ENCODE assay signal across 9 mouse cellular contexts in genomic region chr2:61533131-61533530, GRCm38 (mm10). TPM values are rescaled to one million over a fixed set of nuclear protein-coding genes. Genes with fewer than 3 reads are reported as not detected.
A peak's percentile ranks its signal among the peaks of the same experiment; 100 is the strongest.
DNase-seq lines count a peak whose midpoint lies in the region; ATAC-seq lines count a peak whose summit lies in the region.
"Had no signal": no experiment of that assay in that cellular context is flagged by ENCODE, and none has a peak within 500 bp of the region (broad histone marks: within the 10 kb centered on the region; RNA-seq: fewer than 3 reads in every experiment).

No protein-coding gene starts in this region.

- no peaks in the 10 kb centered on the region for H3K36me3 ChIP-seq in forebrain, embryonic 13.5 days (ENCODE audit: poor library complexity, severe bottlenecking)
- H3K36me3 ChIP-seq in forebrain, embryonic 11.5 days (ENCODE audit: control insufficient read depth, insufficient read depth, low read length) = no peaks in the 10 kb centered on the region
- H3K36me3 ChIP-seq: limb, embryonic 12.5 days had no signal

- H3K27ac ChIP-seq in forebrain, embryonic 13.5 days = no peak overlapping the region
- no peak overlapping the region for H3K27ac ChIP-seq in forebrain, embryonic 11.5 days (ENCODE audit: low read depth, low read length)
- H3K27ac ChIP-seq: limb, embryonic 12.5 days had no signal

- 75% methylated on average over 2 of the region's 2 CpGs for WGBS in forebrain, embryonic 13.5 days
- WGBS in forebrain, embryonic 11.5 days = 79% methylated on average over 2 of the region's 2 CpGs

- no peak overlapping the region for H3K9ac ChIP-seq in forebrain, embryonic 13.5 days
- H3K9ac ChIP-seq in forebrain, embryonic 11.5 days (ENCODE audit: low read length) = no peak overlapping the region
- H3K9ac ChIP-seq: limb, embryonic 12.5 days had no signal

- no peaks in the 10 kb centered on the region for H3K4me1 ChIP-seq in forebrain, embryonic 13.5 days
- H3K4me1 ChIP-seq in forebrain, embryonic 11.5 days (replicated peaks; ENCODE audit: control insufficient read depth, insufficient read depth, low read length) = no peaks in the 10 kb centered on the region
- H3K4me1 ChIP-seq: limb, embryonic 12.5 days had no signal

- H3K9me3 ChIP-seq in forebrain, embryonic 13.5 days (replicated peaks) = no peaks in the 10 kb centered on the region
- H3K9me3 ChIP-seq in forebrain, embryonic 11.5 days (ENCODE audit: control insufficient read depth, low read length) = no peaks in the 10 kb centered on the region
- H3K9me3 ChIP-seq: limb, embryonic 12.5 days had no signal

- peak; percentile 77; the same call in 1 of the 2 replicates for ATAC-seq in forebrain, embryonic 13.5 days
- ATAC-seq in forebrain, embryonic 11.5 days (replicated peaks; ENCODE audit: low FRiP score) = no peak

- no peaks in the 10 kb centered on the region for H3K27me3 ChIP-seq in forebrain, embryonic 13.5 days
- no peaks in the 10 kb centered on the region for H3K27me3 ChIP-seq in forebrain, embryonic 11.5 days (ENCODE audit: control insufficient read depth, insufficient read depth, low read length)
- H3K27me3 ChIP-seq: limb, embryonic 12.5 days had no signal

- intact Hi-C loops in left cerebral cortex, postnatal 36 days (cut with DNase I) = no loop called here

- H3K4me2 ChIP-seq in forebrain, embryonic 13.5 days = no peak overlapping the region
- H3K4me2 ChIP-seq in forebrain, embryonic 11.5 days (ENCODE audit: low read depth, low read length, severe bottlenecking) = no peak overlapping the region
- H3K4me2 ChIP-seq: limb, embryonic 12.5 days had no signal

- no peak for DNase-seq in forebrain, embryonic 11.5 days (ENCODE audit: low spot score)
- peak; percentile 32 to 35 for DNase-seq in adrenal gland, adult 18-20 months (ENCODE audit: low spot score in 2 of 2)
- DNase-seq in fibroblast of lung, adult 2 months (ENCODE audit: low read depth) = peak; percentile 97
- DNase-seq in kidney, adult 8-10 months = peak; percentile 3
- DNase-seq in left cerebral cortex, postnatal 36 days (ENCODE audit: low spot score in 2 of 2) = peak; percentile 23 to 31
- peak; percentile 30 for DNase-seq in urinary bladder, postnatal 25 days (ENCODE audit: low spot score)
- DNase-seq in c-Kit-positive CD71-positive TER-119-positive erythroid progenitor cells, embryonic 14.5 days (ENCODE audit: low spot score) = no peak

- no peak overlapping the region for H3K4me3 ChIP-seq in forebrain, embryonic 13.5 days
- H3K4me3 ChIP-seq in forebrain, embryonic 11.5 days (ENCODE audit: low read depth, low read length) = no peak overlapping the region
- H3K4me3 ChIP-seq: limb, embryonic 12.5 days had no signal

RNA-seq across cellular contexts. Expression of gene Tank, which starts 45.3 kb away (rescaled TPM):
- polyA plus RNA-seq in forebrain, embryonic 13.5 days (2015; fragmentation: Nextera tagmentation; extraction: Ambion mirVana) = 27.6 and 31.2 TPM in 2 replicates
- polyA plus RNA-seq in forebrain, embryonic 11.5 days (2014; fragmentation: Nextera tagmentation; extraction: Ambion mirVana) = 33.3 and 33.8 TPM in 2 replicates
- total RNA-seq in adrenal gland, adult 18-20 months (2021) = 10 to 100 TPM; 33.6 to 45.2 TPM
- total RNA-seq in left cerebral cortex, postnatal 36 days (2021) = 10 to 100 TPM; 30.6 to 37.7 TPM

Comparison
In these comparisons a context has a peak if more than half of its experiments do, and no peak if none do; other contexts are left out.
1. DNase-seq: peak in adrenal gland, adult 18-20 months (2 of 2), fibroblast of lung, adult 2 months (single experiment), kidney, adult 8-10 months (2 of 2), left cerebral cortex, postnatal 36 days (2 of 2) and urinary bladder, postnatal 25 days (single experiment); none in forebrain, embryonic 11.5 days (single experiment) and c-Kit-positive CD71-positive TER-119-positive erythroid progenitor cells, embryonic 14.5 days (single experiment).